In genomic region chr5:144446475-144447225, GRCm38 (mm10) we compare ENCODE assay signal across 12 mouse cellular contexts.
DNase-seq lines count a peak whose midpoint lies in the region; TF ChIP-seq lines count a peak whose summit lies in the region.
"Had no signal": no experiment of that assay in that cellular context is flagged by ENCODE, and none has a peak within 500 bp of the region (broad histone marks: within the 10 kb centered on the region; RNA-seq: fewer than 3 reads in every experiment).

No protein-coding gene starts in this region.

- H3K4me3 ChIP-seq in layer of hippocampus, adult 2 months = no peak overlapping the region
- H3K4me3 ChIP-seq: forebrain, embryonic 10.5 days; hindbrain, embryonic 10.5 days; liver, embryonic 12.5 days had no signal

- TF ChIP-seq CTCF in layer of hippocampus, adult 2 months (conservative IDR thresholded peaks at IDR 0.05) = peak; percentile 78

- DNase-seq in adrenal gland, postnatal 10 days = peak; percentile 7
- DNase-seq in adrenal gland, postnatal 25 days = no peak
- DNase-seq in layer of hippocampus, adult 2 months (ENCODE audit: low spot score in 2 of 2) = peak; percentile 12 to 26
- DNase-seq in layer of hippocampus, adult 9-11 months = no peak
- DNase-seq in 3T3-L1 (ENCODE audit: low read depth, low spot score) = peak; percentile 10
- DNase-seq in embryo, embryonic 11 days = peak; percentile 13
- DNase-seq in T-cell, adult 2 months (ENCODE audit: low spot score) = no peak
- DNase-seq in urinary bladder, postnatal 4 days (ENCODE audit: low spot score in 2 of 2) = no peak
- DNase-seq: thymus, postnatal 25 days had no signal

- no peak overlapping the region for H3K27ac ChIP-seq in layer of hippocampus, adult 2 months
- H3K27ac ChIP-seq: forebrain, embryonic 10.5 days; hindbrain, embryonic 10.5 days; liver, embryonic 12.5 days had no signal

Comparison
In these comparisons a context has a peak if more than half of its experiments do, and no peak if none do; other contexts are left out.
1. DNase-seq: peak in adrenal gland, postnatal 10 days (single experiment), layer of hippocampus, adult 2 months (2 of 2), 3T3-L1 (single experiment) and embryo, embryonic 11 days (single experiment); none in adrenal gland, postnatal 25 days (single experiment), layer of hippocampus, adult 9-11 months (single experiment), T-cell, adult 2 months (single experiment) and urinary bladder, postnatal 4 days (0 of 2).